In genomic region chr17:62962292-62962618, GRCm38 (mm10) we compare ENCODE assay signal across 22 mouse cellular contexts.
DNase-seq lines count a peak whose midpoint lies in the region; ATAC-seq and TF ChIP-seq lines count a peak whose summit lies in the region.
"Had no signal": no experiment of that assay in that cellular context is flagged by ENCODE, and none has a peak within 500 bp of the region (broad histone marks: within the 10 kb centered on the region; RNA-seq: fewer than 3 reads in every experiment).

No protein-coding gene starts in this region.

- no peaks in the 10 kb centered on the region for H3K9me3 ChIP-seq in lung, embryonic 14.5 days (ENCODE audit: low read depth, low read length)
- H3K9me3 ChIP-seq in embryonic facial prominence, embryonic 13.5 days: no peaks in the 10 kb centered on the region
- H3K9me3 ChIP-seq in limb, embryonic 12.5 days: no peaks in the 10 kb centered on the region
- H3K9me3 ChIP-seq: forebrain, embryonic 13.5 days; hindbrain, embryonic 10.5 days; hindbrain, embryonic 15.5 days; midbrain, embryonic 15.5 days had no signal

- peaks cover 7% of the 10 kb centered on the region; the same call in 1 of the 2 replicates for H3K4me1 ChIP-seq in lung, embryonic 14.5 days (ENCODE audit: insufficient read depth)
- H3K4me1 ChIP-seq in lung, adult 2 months (ENCODE audit: control insufficient read depth, insufficient read depth, low read length): no peaks in the 10 kb centered on the region
- H3K4me1 ChIP-seq in embryonic facial prominence, embryonic 13.5 days: peaks cover 29% of the 10 kb centered on the region
- peaks cover 19% of the 10 kb centered on the region for H3K4me1 ChIP-seq in limb, embryonic 12.5 days (replicated peaks)
- H3K4me1 ChIP-seq: forebrain, embryonic 13.5 days; hindbrain, embryonic 15.5 days had no signal

- no peak for TF ChIP-seq CTCF in lung, embryonic 14.5 days (IDR thresholded peaks at IDR 0.05; ENCODE audit: low read depth)
- TF ChIP-seq CTCF in lung, adult 2 months (IDR thresholded peaks at IDR 0.05; ENCODE audit: insufficient read depth, low read length): no peak

- ATAC-seq in lung, embryonic 14.5 days (ENCODE audit: insufficient read depth): no peak
- ATAC-seq in embryonic facial prominence, embryonic 13.5 days (ENCODE audit: insufficient number of reproducible peaks, insufficient read depth, low FRiP score, low TSS enrichment, low read depth): no peak
- ATAC-seq in limb, embryonic 12.5 days (ENCODE audit: insufficient number of reproducible peaks, insufficient read depth, low FRiP score, low TSS enrichment, low read depth): no peak
- ATAC-seq: forebrain, embryonic 13.5 days; inflammation-experienced regulatory T-cells, adult 6 months had no signal

- no peak overlapping the region for H3K27ac ChIP-seq in lung, embryonic 14.5 days (ENCODE audit: low read depth)
- peak overlapping the region; percentile 77 for H3K27ac ChIP-seq in embryonic facial prominence, embryonic 13.5 days
- 0 out of 2 replicates have a peak overlapping the region, but pooled peaks have one; percentile 17 for H3K27ac ChIP-seq in limb, embryonic 12.5 days
- H3K27ac ChIP-seq: forebrain, embryonic 13.5 days; hindbrain, embryonic 10.5 days; hindbrain, embryonic 15.5 days; left cerebral cortex, adult 2 months; midbrain, embryonic 15.5 days had no signal

- DNase-seq in lung, embryonic 14.5 days: no peak
- DNase-seq in lung, adult 2 months: no peak
- DNase-seq in cerebellum, adult 18-20 months: no peak
- no peak for DNase-seq in layer of hippocampus, adult 18-20 months (ENCODE audit: low spot score in 2 of 2)
- no peak for DNase-seq in thymus, postnatal 0 days (ENCODE audit: low spot score)
- DNase-seq: adrenal gland, postnatal 14 days; cerebellum, adult 11 months; cerebellum, adult 9-11 months; heart, postnatal 14 days; lung, postnatal 10 days; right cerebral cortex, adult 18-20 months; spleen, adult 18-20 months; thymus, postnatal 25 days had no signal

- no peaks in the 10 kb centered on the region for H3K27me3 ChIP-seq in lung, embryonic 14.5 days (ENCODE audit: insufficient read depth, low read length)
- no peaks in the 10 kb centered on the region for H3K27me3 ChIP-seq in embryonic facial prominence, embryonic 13.5 days
- H3K27me3 ChIP-seq in limb, embryonic 12.5 days: no peaks in the 10 kb centered on the region
- H3K27me3 ChIP-seq: forebrain, embryonic 13.5 days; hindbrain, embryonic 15.5 days; midbrain, embryonic 15.5 days had no signal

- no peaks in the 10 kb centered on the region for H3K36me3 ChIP-seq in lung, embryonic 14.5 days (ENCODE audit: insufficient read depth)
- H3K36me3 ChIP-seq in embryonic facial prominence, embryonic 13.5 days: no peaks in the 10 kb centered on the region
- H3K36me3 ChIP-seq in limb, embryonic 12.5 days: no peaks in the 10 kb centered on the region
- H3K36me3 ChIP-seq: hindbrain, embryonic 10.5 days; hindbrain, embryonic 15.5 days; midbrain, embryonic 15.5 days had no signal

- no peak overlapping the region for H3K4me3 ChIP-seq in lung, embryonic 14.5 days (ENCODE audit: low read depth, low read length)
- no peak overlapping the region for H3K4me3 ChIP-seq in lung, adult 2 months (replicated peaks; ENCODE audit: extremely low read depth, low read depth, low read length)
- no peak overlapping the region for H3K4me3 ChIP-seq in embryonic facial prominence, embryonic 13.5 days
- H3K4me3 ChIP-seq in limb, embryonic 12.5 days (replicated peaks): no peak overlapping the region
- H3K4me3 ChIP-seq: forebrain, embryonic 13.5 days; hindbrain, embryonic 10.5 days; hindbrain, embryonic 15.5 days; midbrain, embryonic 15.5 days had no signal

- no peak overlapping the region for H3K9ac ChIP-seq in lung, embryonic 14.5 days
- H3K9ac ChIP-seq in embryonic facial prominence, embryonic 13.5 days: no peak overlapping the region
- no peak overlapping the region for H3K9ac ChIP-seq in limb, embryonic 12.5 days (replicated peaks)
- H3K9ac ChIP-seq: forebrain, embryonic 13.5 days; hindbrain, embryonic 15.5 days; midbrain, embryonic 15.5 days had no signal

- 71% methylated on average over 3 of the region's 3 CpGs for WGBS in lung, embryonic 14.5 days
- WGBS in lung, adult 2 months: 86% methylated on average over 3 of the region's 3 CpGs
- 21% methylated on average over 3 of the region's 3 CpGs for WGBS in embryonic facial prominence, embryonic 13.5 days
- WGBS in limb, embryonic 12.5 days: 68% methylated on average over 3 of the region's 3 CpGs

- H3K4me2 ChIP-seq in lung, embryonic 14.5 days: peak overlapping the region; percentile 46; the same call in 1 of the 2 replicates
- peak overlapping the region; percentile 56 for H3K4me2 ChIP-seq in embryonic facial prominence, embryonic 13.5 days
- H3K4me2 ChIP-seq in limb, embryonic 12.5 days: no peak overlapping the region
- H3K4me2 ChIP-seq: forebrain, embryonic 13.5 days; hindbrain, embryonic 15.5 days; liver, embryonic 11.5 days; midbrain, embryonic 15.5 days had no signal

- no peak for TF ChIP-seq POLR2A in lung, adult 2 months (IDR thresholded peaks at IDR 0.05; ENCODE audit: borderline replicate concordance, extremely low read depth, low read depth, low read length)
